Mouse (Mus musculus): ENCODE measurements at regions not wholly inside any gene's neighbourhood (a gene's known extent, or its start where the extent isn't known, plus 50 kb on each side); places are given as distances from the start of the nearest gene placed in this dataset.
"Not testable (repeated sequence)": the region's sequence is repeated elsewhere in the genome, so short reads cannot be mapped to it uniquely, and the experiment has no call there.

DNA sequence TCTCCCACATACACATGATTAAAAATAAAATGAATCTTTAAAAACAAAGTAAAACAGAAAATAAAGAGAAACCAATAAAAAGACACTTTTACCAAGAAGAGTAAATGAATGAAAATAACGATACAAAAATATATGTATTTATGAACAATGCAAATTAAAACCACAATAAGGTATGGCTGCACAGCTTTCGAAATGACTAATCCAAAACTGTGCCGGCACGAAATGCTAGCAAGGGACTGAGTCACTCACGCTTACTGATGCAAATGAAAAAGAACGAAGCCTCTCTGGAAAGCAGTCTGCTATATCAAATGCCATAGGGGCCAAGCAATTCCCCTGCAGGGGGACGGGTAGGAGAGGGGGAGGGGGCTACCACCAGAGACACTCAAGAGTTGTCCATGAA is 704.0 kb downstream of the 4930447A16Rik start:
- Histone ChIP-seq H3K4me1 (ENCODE audit: insufficient read depth, low read length) (no peaks in the 10 kb centered on the region), H3K27ac (ENCODE audit: low read depth, low read length) (no peak overlapping the region), H3K27me3 (ENCODE audit: insufficient read depth, low read length) (no peaks in the 10 kb centered on the region), H3K36me3 (ENCODE audit: insufficient read depth, low read length) (no peaks in the 10 kb centered on the region), H3K9me3 (ENCODE audit: low read length) (no peaks in the 10 kb centered on the region), H3K4me2 (ENCODE audit: low read depth, low read length, poor library complexity, severe bottlenecking) (no peak overlapping the region), H3K4me3 (ENCODE audit: low read depth, low read length) (no peak overlapping the region), H3K9ac (replicated peaks; ENCODE audit: low read length, poor library complexity, severe bottlenecking) (no peak overlapping the region)
- no peak for TF ChIP-seq CTCF (IDR thresholded peaks at IDR 0.05)
- no peak for ATAC-seq (ENCODE audit: low FRiP score)
- no peak for DNase-seq (ENCODE audit: low spot score)
- WGBS: 51% methylated on average over 7 of the region's 7 CpGs

DNA sequence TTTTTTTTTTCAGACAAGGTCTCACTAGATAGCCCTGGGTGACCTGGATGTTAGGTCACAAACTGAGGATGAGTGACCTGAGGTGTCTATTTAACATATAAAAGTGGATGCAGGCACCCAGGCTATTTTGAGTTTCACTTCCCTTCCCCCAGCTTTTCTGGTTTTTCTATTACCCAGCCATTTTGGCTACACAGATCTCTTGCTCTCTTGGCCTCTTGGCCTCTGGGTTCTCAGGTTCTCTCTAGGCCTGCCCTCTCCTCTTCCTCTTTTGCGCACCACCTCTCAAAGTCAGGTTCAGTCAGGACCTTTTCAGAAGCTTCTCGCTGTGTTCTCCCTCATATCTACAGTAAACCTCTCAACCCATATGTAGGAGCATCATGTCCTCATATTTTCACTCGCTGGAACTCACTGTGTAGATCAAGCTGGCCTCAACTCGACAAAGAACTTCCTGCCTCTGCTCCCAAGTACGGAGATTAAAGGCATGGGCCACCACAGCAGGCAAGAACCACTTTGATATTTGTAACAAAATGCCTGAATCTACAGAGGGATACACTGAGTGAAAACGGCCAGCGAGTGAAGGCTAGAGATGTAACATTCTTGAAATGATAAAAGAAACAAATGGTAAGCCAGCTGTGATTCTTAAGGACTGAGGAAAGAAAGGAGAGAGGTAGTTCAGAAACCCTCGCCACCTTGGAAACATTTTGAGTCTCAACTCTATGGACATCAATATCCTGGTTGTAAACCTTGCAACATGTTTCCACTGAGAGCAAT is 704.7 kb downstream of the 4930447A16Rik start:
- H3K4me3 ChIP-seq (ENCODE audit: low read depth, low read length): no peak overlapping the region
- ATAC-seq (ENCODE audit: low FRiP score): no peak
- H3K36me3 ChIP-seq (ENCODE audit: insufficient read depth, low read length): no peaks in the 10 kb centered on the region
- H3K4me2 ChIP-seq (ENCODE audit: low read depth, low read length, poor library complexity, severe bottlenecking): no peak overlapping the region
- H3K4me1 ChIP-seq (ENCODE audit: insufficient read depth, low read length): no peaks in the 10 kb centered on the region
- no peak for DNase-seq (ENCODE audit: low spot score)
- 86% methylated on average over 8 of the region's 8 CpGs for WGBS
- TF ChIP-seq CTCF (IDR thresholded peaks at IDR 0.05): no peak
- no peaks in the 10 kb centered on the region for H3K9me3 ChIP-seq (ENCODE audit: low read length)
- no peaks in the 10 kb centered on the region for H3K27me3 ChIP-seq (ENCODE audit: insufficient read depth, low read length)
- no peak overlapping the region for H3K9ac ChIP-seq (replicated peaks; ENCODE audit: low read length, poor library complexity, severe bottlenecking)
- H3K27ac ChIP-seq (ENCODE audit: low read depth, low read length): no peak overlapping the region

DNA sequence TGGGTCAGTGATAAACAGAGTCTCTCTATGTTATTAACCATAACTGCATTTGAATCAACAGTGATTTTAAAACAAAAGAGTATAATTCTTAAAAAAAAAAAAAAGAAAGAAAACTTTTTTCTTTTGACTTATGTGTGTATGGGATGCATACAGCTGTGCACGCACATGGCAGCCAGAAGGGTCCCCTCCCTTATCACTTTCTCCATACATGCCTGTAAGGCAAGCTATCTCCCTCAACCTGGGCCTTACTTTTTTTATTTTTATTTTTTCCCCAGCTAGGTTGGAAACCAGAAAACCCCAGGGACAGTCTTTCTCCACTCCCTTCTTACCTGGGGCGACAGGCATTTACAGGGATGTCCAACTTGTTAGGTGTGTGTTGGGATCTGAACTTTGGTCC is 705.3 kb downstream of the 4930447A16Rik start:
- H3K9ac ChIP-seq (replicated peaks; ENCODE audit: low read length, poor library complexity, severe bottlenecking): no peak overlapping the region
- ATAC-seq (ENCODE audit: low FRiP score): no peak
- H3K27ac ChIP-seq (ENCODE audit: low read depth, low read length): no peak overlapping the region
- no peaks in the 10 kb centered on the region for H3K9me3 ChIP-seq (ENCODE audit: low read length)
- no peak overlapping the region for H3K4me3 ChIP-seq (ENCODE audit: low read depth, low read length)
- H3K4me1 ChIP-seq (ENCODE audit: insufficient read depth, low read length): no peaks in the 10 kb centered on the region
- no peak overlapping the region for H3K4me2 ChIP-seq (ENCODE audit: low read depth, low read length, poor library complexity, severe bottlenecking)
- no peak for DNase-seq (ENCODE audit: low spot score)
- H3K27me3 ChIP-seq (ENCODE audit: insufficient read depth, low read length): no peaks in the 10 kb centered on the region
- WGBS: 94% methylated on average over 2 of the region's 2 CpGs
- no peaks in the 10 kb centered on the region for H3K36me3 ChIP-seq (ENCODE audit: insufficient read depth, low read length)
- no peak for TF ChIP-seq CTCF (IDR thresholded peaks at IDR 0.05)

DNA sequence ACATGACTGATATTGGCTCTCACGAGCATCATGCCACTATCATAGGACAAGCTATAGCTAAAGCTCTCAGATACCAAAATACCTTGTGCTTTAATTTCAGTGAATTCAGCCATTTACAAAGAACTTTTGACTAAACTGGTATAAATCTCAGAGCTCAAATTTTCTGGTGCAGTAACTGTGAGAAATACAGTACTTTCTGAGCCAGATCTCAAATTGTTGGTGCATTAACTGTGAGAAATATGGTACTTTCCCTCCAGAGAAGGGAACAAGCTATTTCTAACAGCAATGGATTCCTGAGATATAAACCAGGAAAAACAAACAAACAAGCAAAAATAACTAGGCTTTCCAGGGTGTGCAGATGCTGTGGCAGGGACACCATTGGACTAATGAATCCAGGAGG is 714.3 kb downstream of the 4930447A16Rik start:
- Histone ChIP-seq H3K4me1 (ENCODE audit: insufficient read depth, low read length) (no peaks in the 10 kb centered on the region), H3K4me3 (ENCODE audit: low read depth, low read length) (no peak overlapping the region), H3K27ac (ENCODE audit: low read depth, low read length) (no peak overlapping the region), H3K9me3 (ENCODE audit: low read length) (no peaks in the 10 kb centered on the region), H3K9ac (replicated peaks; ENCODE audit: low read length, poor library complexity, severe bottlenecking) (no peak overlapping the region), H3K4me2 (ENCODE audit: low read depth, low read length, poor library complexity, severe bottlenecking) (no peak overlapping the region), H3K36me3 (ENCODE audit: insufficient read depth, low read length) (no peaks in the 10 kb centered on the region), H3K27me3 (ENCODE audit: insufficient read depth, low read length) (no peaks in the 10 kb centered on the region)
- ATAC-seq (ENCODE audit: low FRiP score): no peak
- 94% methylated on average over 1 of the region's 1 CpGs for WGBS
- no peak for TF ChIP-seq CTCF (IDR thresholded peaks at IDR 0.05)
- DNase-seq (ENCODE audit: low spot score): no peak

DNA sequence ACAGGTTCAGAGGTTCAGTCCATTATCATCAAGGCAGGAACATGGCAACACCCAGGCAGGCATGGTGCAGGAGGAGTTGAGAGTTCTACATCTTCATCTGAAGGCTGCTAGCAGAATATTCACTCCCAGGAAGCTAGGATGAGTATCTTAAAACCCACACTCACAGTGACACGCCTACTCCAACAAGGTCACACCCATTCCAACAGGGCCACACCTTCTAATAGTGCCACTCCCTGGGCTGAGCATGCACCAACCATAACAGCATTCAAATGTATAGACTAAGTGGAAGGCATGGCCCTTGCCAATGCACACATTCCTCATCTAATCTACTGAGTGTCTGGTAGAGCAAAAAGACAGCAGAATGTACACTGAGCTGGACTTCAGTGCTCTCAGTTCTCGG is 718.1 kb downstream of the 4930447A16Rik start:
- Histone ChIP-seq H3K36me3 (ENCODE audit: insufficient read depth, low read length) (no peaks in the 10 kb centered on the region), H3K27ac (ENCODE audit: low read depth, low read length) (no peak overlapping the region), H3K4me2 (ENCODE audit: low read depth, low read length, poor library complexity, severe bottlenecking) (no peak overlapping the region), H3K27me3 (ENCODE audit: insufficient read depth, low read length) (no peaks in the 10 kb centered on the region), H3K9me3 (ENCODE audit: low read length) (no peaks in the 10 kb centered on the region), H3K9ac (replicated peaks; ENCODE audit: low read length, poor library complexity, severe bottlenecking) (no peak overlapping the region), H3K4me3 (ENCODE audit: low read depth, low read length) (no peak overlapping the region), H3K4me1 (ENCODE audit: insufficient read depth, low read length) (no peaks in the 10 kb centered on the region)
- ATAC-seq (ENCODE audit: low FRiP score): no peak
- 92% methylated on average over 2 of the region's 2 CpGs for WGBS
- no peak for TF ChIP-seq CTCF (IDR thresholded peaks at IDR 0.05)
- DNase-seq (ENCODE audit: low spot score): no peak

DNA sequence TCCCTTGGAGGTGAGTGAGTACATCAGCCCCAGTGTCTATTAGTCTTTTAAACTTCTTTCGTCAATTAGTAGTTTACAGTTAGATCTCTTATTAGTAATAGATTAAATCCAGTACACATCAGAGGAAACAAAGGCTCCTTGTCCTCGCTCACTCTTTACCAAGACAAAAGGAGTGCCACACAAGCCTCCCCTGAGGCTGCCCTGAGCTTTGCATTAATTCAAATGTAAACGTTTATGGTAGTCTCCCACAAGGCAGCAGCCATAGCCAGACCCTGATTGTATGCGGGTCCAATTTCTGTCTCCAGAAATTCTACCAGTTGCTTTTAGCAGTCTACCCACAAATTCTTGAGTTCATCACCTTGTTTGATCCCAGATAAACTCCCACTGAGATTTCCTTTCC is 726.3 kb downstream of the 4930447A16Rik start:
- H3K9ac ChIP-seq (replicated peaks; ENCODE audit: low read length, poor library complexity, severe bottlenecking): no peak overlapping the region
- H3K27me3 ChIP-seq (ENCODE audit: insufficient read depth, low read length): no peaks in the 10 kb centered on the region
- H3K4me1 ChIP-seq (ENCODE audit: insufficient read depth, low read length): no peaks in the 10 kb centered on the region
- no peak overlapping the region for H3K27ac ChIP-seq (ENCODE audit: low read depth, low read length)
- no peak for ATAC-seq (ENCODE audit: low FRiP score)
- no peaks in the 10 kb centered on the region for H3K36me3 ChIP-seq (ENCODE audit: insufficient read depth, low read length)
- no peaks in the 10 kb centered on the region for H3K9me3 ChIP-seq (ENCODE audit: low read length)
- 58% methylated on average over 4 of the region's 4 CpGs for WGBS
- no peak overlapping the region for H3K4me2 ChIP-seq (ENCODE audit: low read depth, low read length, poor library complexity, severe bottlenecking)
- H3K4me3 ChIP-seq (ENCODE audit: low read depth, low read length): no peak overlapping the region
- no peak for TF ChIP-seq CTCF (IDR thresholded peaks at IDR 0.05)
- no peak for DNase-seq (ENCODE audit: low spot score)

DNA sequence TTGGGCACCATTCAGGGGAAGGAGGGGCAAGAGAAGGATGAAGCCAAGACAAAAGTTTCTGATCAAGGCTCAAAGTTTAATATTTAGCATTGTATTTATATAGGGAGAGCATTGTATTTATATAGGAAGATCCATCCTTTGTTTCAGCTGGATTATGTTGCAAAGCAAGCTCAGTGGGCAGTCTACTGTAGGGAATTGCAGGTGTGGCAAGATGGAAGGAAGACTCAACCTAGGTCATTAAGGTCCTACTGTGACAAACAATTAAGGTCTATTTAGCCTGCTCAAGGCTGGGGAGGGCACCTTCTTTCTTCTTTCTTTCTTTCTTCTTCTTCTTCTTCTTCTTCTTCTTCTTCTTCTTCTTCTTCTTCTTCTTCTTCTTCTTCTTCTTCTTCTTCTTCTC is 728.5 kb downstream of the 4930447A16Rik start:
- H3K9ac ChIP-seq (replicated peaks; ENCODE audit: low read length, poor library complexity, severe bottlenecking); H3K27ac ChIP-seq (ENCODE audit: low read depth, low read length); H3K36me3 ChIP-seq (ENCODE audit: insufficient read depth, low read length); DNase-seq (ENCODE audit: low spot score); H3K27me3 ChIP-seq (ENCODE audit: insufficient read depth, low read length); H3K4me2 ChIP-seq (ENCODE audit: low read depth, low read length, poor library complexity, severe bottlenecking); H3K4me3 ChIP-seq (ENCODE audit: low read depth, low read length); H3K4me1 ChIP-seq (ENCODE audit: insufficient read depth, low read length); ATAC-seq (ENCODE audit: low FRiP score); H3K9me3 ChIP-seq (ENCODE audit: low read length): not testable (repeated sequence)

Data from midbrain, postnatal 0 days (tissue).